Mouse (Mus musculus) splenic B cell, adult 2 months (primary cell): ENCODE measurements around the gene Tmod3.

Experiments used
- DNase-seq: peaks from one replicate; pipeline ENCODE4 v3.0.0-alpha.2; 2011; ENCODE audit warnings: low read depth, low spot score
- H3K27me3 ChIP-seq: 2 replicates; pipeline ENCODE4 v1.6.1; 2012; ENCODE audit warnings: mild to moderate bottlenecking, low read length, moderate library complexity, mixed read lengths; ENCODE audit not compliant: control insufficient read depth, poor library complexity, insufficient read depth, severe bottlenecking
- H3K36me3 ChIP-seq: 2 replicates; pipeline ENCODE4 v1.6.1; 2012; ENCODE audit warnings: mild to moderate bottlenecking, low read length, moderate library complexity, mixed read lengths; ENCODE audit not compliant: control insufficient read depth, poor library complexity, insufficient read depth, severe bottlenecking

Tmod3 gene

GRCm38 (mm10) chr9:75559512-75560012 lies at the start of gene Tmod3:
Tmod3 (minus strand) TSS chr9:75559657.
- no peaks in the 10 kb centered on the region; the same call in 1 of the 2 replicates for H3K36me3 ChIP-seq
- peak; percentile 95 for DNase-seq
- H3K27me3 ChIP-seq: no peaks in the 10 kb centered on the region

GRCm38 (mm10) chr9:75607496-75607895 lies 48.0 kb upstream of the Tmod3 start:
- Histone ChIP-seq H3K27me3 (no peaks in the 10 kb centered on the region), H3K36me3 (no peaks in the 10 kb centered on the region)
- no peak for DNase-seq

- Histone ChIP-seq H3K27me3 (no peaks in the 10 kb centered on the region; the same call in 1 of the 2 replicates), H3K36me3 (no peaks in the 10 kb centered on the region)
- DNase-seq: no peak
Measured at GRCm38 (mm10) chr9:75601510-75601909, 42.1 kb upstream of the Tmod3 start.

GRCm38 (mm10) chr9:75600166-75600934 lies 40.9 kb upstream of the Tmod3 start:
- no peak for DNase-seq
- H3K36me3 ChIP-seq: no peaks in the 10 kb centered on the region
- peaks cover 1% of the 10 kb centered on the region; the same call in 1 of the 2 replicates for H3K27me3 ChIP-seq

DNA sequence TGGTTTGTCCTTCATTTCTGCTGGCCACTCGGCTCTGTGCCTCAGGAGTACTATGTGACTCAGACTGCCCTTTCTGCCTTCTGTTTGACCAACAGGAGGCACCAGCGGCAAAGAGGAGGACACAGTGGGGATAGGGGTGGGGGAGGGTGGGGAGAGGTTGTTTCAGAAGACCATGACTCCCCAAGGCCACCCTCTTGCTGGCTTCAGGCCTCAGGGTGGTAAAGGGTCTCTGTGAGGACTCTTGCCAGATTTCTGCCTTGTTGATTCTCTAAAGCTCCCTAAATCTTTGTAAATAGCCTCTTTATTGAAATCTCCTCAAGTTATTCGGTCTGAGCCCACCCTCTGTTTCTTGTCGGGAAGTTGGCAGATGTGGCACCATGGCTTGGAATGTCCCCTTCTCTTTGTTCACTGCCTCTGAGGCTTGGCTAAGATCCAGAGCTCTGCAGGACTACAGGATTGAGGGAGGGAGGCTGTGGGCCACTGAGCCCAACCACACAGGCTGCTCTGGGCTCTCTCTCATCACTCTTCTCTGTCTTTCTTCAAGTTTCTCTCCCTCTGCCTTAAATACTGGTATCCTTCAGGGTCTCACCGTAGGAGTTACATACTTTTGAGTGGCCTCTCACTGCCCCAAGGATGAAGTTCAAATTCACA lies 39.9 kb upstream of the Tmod3 start:
- H3K27me3 ChIP-seq: peaks cover 1% of the 10 kb centered on the region; the same call in 1 of the 2 replicates
- no peak for DNase-seq
- no peaks in the 10 kb centered on the region for H3K36me3 ChIP-seq

GRCm38 (mm10) chr9:75597596-75597995 lies 38.1 kb upstream of the Tmod3 start:
- peaks cover 1% of the 10 kb centered on the region; the same call in 1 of the 2 replicates for H3K27me3 ChIP-seq
- no peaks in the 10 kb centered on the region for H3K36me3 ChIP-seq
- DNase-seq: no peak

GRCm38 (mm10) chr9:75597036-75597435 lies 37.6 kb upstream of the Tmod3 start:
- DNase-seq: no peak
- peaks cover 1% of the 10 kb centered on the region; the same call in 1 of the 2 replicates for H3K27me3 ChIP-seq
- no peaks in the 10 kb centered on the region for H3K36me3 ChIP-seq

DNA sequence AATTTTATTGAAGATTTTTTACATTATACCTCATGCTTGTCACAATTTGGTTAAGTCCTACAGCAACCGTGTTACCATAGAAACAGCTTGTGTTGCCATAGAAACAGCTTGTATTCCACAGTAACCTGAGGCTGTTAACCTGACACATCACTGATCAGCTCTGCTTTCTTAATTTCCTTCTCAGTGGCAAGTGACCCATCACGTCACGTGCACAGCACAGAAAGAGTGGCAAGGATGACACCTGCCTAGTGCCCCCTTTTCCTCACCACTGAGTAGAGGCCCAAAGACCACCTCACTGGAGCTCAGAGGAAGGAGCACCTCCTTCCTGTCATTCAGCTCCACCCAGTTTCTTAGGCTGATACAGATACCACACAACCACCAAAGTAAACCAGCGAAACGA lies 34.0 kb upstream of the Tmod3 start:
- Histone ChIP-seq H3K27me3 (peaks cover 1% of the 10 kb centered on the region; the same call in 1 of the 2 replicates), H3K36me3 (no peaks in the 10 kb centered on the region)
- DNase-seq: no peak

DNA sequence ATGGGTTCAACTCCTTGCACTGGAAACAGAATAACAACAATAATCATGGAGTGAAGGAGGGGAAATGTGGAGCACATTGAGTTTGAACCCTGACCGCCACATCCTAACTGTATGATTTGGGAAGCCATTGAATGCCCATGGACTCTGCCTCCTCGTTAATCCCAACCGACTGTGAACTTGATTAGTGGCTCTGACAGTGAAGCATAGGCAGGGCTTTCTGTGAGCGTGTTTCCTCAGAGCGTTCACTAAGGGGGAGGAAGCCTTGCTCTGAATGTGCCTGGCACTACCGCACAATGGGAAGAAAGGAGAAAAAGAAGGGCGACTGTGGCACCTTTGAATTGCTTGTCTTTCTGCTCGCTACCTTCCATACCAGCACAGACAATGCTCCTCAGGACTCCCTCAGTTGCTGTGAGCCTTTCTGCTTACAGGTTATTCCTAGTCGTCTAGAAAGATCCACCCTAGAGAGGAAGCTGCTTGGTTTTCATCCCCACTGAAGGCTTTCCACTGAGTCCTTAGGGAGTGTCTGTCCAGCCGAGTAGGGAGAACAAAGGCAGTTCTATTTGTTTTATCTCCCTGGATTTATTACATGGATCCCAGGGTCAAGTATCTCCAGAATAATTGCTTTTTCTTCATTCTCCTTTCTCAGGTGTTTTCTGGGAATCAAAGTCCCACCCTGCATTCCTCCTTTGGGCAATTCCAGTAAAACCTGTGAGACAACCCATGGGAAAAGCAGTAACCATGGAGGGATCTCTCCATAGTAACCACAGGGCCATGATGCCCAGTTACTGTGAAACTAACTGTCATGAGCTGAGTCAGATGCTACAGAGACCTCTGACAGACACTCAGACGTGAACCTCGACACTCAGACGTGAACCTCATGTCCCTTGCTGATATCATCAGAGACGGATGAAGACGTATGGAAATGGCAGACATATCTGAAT lies 30.7 kb upstream of the Tmod3 start:
- H3K27me3 ChIP-seq: no peaks in the 10 kb centered on the region
- DNase-seq: no peak
- H3K36me3 ChIP-seq: no peaks in the 10 kb centered on the region

DNA sequence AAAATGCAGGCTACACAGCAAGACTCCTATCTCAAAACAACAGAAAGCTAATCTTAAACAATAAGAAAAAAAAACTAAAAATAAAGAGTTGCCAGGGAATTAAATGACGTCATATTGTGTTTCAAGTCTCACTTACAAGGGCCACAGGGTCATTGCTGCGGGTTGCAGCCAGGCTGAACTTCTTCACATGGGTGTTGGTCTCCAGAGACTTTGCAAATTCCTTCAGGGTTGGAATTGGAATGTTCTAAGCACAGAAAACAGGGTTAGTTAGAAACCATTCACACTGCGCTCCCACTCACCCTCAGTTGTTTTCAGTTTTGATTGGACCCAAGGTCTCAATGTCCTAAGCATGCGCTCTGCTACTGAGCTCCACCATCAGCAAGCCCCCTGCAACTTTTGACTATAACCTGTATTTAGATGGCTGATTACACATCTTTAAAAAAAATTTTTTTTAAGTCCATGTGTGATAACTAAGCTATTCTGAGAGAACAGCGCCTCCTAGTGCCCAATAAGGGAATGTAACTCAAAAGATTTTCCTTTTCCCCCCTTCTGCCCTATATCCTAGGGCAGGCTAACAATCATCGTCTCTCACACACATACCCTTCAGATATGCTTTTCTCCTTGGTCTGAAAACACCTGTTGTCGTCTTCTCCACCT lies 22.4 kb upstream of the Tmod3 start:
- no peaks in the 10 kb centered on the region for H3K27me3 ChIP-seq
- DNase-seq: peak; percentile 77
- no peaks in the 10 kb centered on the region for H3K36me3 ChIP-seq

DNA sequence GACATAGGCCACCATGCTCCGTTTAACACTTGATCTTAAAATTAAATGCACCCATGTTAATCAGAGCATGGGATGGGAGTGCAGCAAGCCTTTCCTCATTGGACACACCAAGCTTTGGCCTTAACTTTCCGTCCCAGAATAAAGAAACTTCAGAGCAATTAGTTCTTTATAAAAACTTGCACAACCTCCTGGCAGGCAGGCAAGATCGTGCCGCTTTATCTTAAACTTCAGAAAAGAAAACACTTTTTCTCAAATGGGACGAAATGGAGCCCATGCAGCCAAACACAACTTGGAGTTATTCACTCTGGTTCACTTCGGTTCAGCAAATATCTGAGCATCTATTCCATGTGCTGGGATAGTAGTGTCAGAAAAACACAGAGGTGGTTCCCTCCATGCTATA lies 19.9 kb upstream of the Tmod3 start:
- DNase-seq: no peak
- Histone ChIP-seq H3K27me3 (no peaks in the 10 kb centered on the region; the same call in 1 of the 2 replicates), H3K36me3 (no peaks in the 10 kb centered on the region)

- Histone ChIP-seq H3K36me3 (no peaks in the 10 kb centered on the region), H3K27me3 (no peaks in the 10 kb centered on the region; the same call in 1 of the 2 replicates)
- DNase-seq: no peak
Measured at GRCm38 (mm10) chr9:75571036-75571942, 11.8 kb upstream of the Tmod3 start.

DNA sequence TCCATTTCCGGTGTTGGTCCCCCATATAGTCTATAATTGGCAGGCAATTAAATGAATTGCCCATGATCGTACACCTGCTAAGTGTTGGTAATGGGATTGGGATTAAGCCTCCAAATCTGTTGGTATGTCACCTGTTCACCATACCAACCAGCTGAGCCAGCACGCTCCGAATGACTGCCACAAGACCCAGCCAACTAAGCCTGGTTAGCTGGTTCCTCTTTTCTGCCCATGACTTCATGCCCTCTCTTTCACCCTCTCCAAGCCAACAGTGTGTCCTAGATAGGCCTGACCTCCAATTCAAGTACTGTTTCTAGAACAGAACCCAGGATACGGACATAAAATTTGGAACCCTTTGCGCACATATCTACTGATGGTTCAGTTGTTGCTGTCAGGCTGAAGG lies 8.9 kb upstream of the Tmod3 start:
- Histone ChIP-seq H3K36me3 (no peaks in the 10 kb centered on the region), H3K27me3 (no peaks in the 10 kb centered on the region)
- peak; percentile 70 for DNase-seq
